In genomic region chr9:48111316-48111890, GRCm38 (mm10) we compare ENCODE assay signal across 11 mouse cellular contexts. TPM values are rescaled to one million over a fixed set of nuclear protein-coding genes. Genes with fewer than 3 reads are reported as not detected.
A peak's percentile ranks its signal among the peaks of the same experiment; 100 is the strongest.
DNase-seq lines count a peak whose midpoint lies in the region; ATAC-seq lines count a peak whose summit lies in the region.
"Had no signal": no experiment of that assay in that cellular context is flagged by ENCODE, and none has a peak within 500 bp of the region (broad histone marks: within the 10 kb centered on the region; RNA-seq: fewer than 3 reads in every experiment).

No protein-coding gene starts in this region.

- DNase-seq in adrenal gland, adult 2 months, result peak; percentile 39
- no peak for DNase-seq in adrenal gland, postnatal 4 days (ENCODE audit: low spot score in 2 of 2)
- DNase-seq in left cerebral cortex, postnatal 4 days, result peak; percentile 85
- DNase-seq in left cerebral cortex, postnatal 36 days (ENCODE audit: low spot score in 2 of 2), result no peak
- peak; percentile 4 for DNase-seq in skeletal muscle tissue, adult 2 months (ENCODE audit: low read depth, low spot score)
- no peak for DNase-seq in neural tube, embryonic 10.5 days (ENCODE audit: extremely low spot score, low spot score)
- DNase-seq in natural killer cell, adult 2 months (ENCODE audit: low spot score in 2 of 2), result no peak
- DNase-seq: gastrocnemius, adult 2 months; kidney, postnatal 14 days; thymus, postnatal 36 days had no signal

- intact Hi-C loops in left cerebral cortex, postnatal 4 days (cut with DNase I), result no loop called here
- intact Hi-C loops in left cerebral cortex, postnatal 36 days (cut with DNase I), result no loop called here

- ATAC-seq in erythroid progenitor cell, adult 5-6 weeks (replicated peaks; ENCODE audit: low FRiP score, poor library complexity, severe bottlenecking), result 0 out of 2 replicates have a peak, but pooled peaks have one; percentile 25

RNA-seq across cellular contexts. Expression of gene Nxpe4, which starts 50.4 kb away (rescaled TPM):
- 1 to 10 TPM; 2.1 to 5.0 TPM for total RNA-seq in adrenal gland, adult 2 months (2021)
- 0.67 and 1.1 TPM in 2 replicates for polyA plus RNA-seq in adrenal gland, adult 2 months (2012; rRNA removed)
- total RNA-seq in adrenal gland, postnatal 4 days (2021), result 10 to 100 TPM; 10.8 to 11.1 TPM
- 10 to 100 TPM; 10.4 to 10.8 TPM for total RNA-seq in left cerebral cortex, postnatal 4 days (2021)
- 10 to 100 TPM; 10.4 to 11.2 TPM for total RNA-seq in left cerebral cortex, postnatal 36 days (2021)
- total RNA-seq in erythroid progenitor cell, adult 5-6 weeks (2015; ENCODE audit: low replicate concordance), result 47.6 and 53.2 TPM in 2 replicates
- total RNA-seq in erythroid progenitor cell, adult 5-6 weeks (2017; ENCODE audit: low replicate concordance), result 35.1 and 39.0 TPM in 2 replicates

Comparison
In these comparisons a context has a peak if more than half of its experiments do, and no peak if none do; other contexts are left out.
1. DNase-seq: peak in adrenal gland, adult 2 months (single experiment), left cerebral cortex, postnatal 4 days (single experiment) and skeletal muscle tissue, adult 2 months (single experiment); none in adrenal gland, postnatal 4 days (0 of 2), left cerebral cortex, postnatal 36 days (0 of 2), neural tube, embryonic 10.5 days (single experiment) and natural killer cell, adult 2 months (0 of 2).